Mouse (Mus musculus) small intestine, adult 2 months (tissue): Measurements from ENCODE around the gene Avpr2.

Source experiments
- CTCF ChIP-seq: fragments of 200-500 bp; IDR thresholded peaks from 2 replicates; pipeline ENCODE4 v1.5.1; 2012; ENCODE audit warnings: low read depth, mild to moderate bottlenecking, control low read depth, inconsistent platforms, low read length, moderate library complexity, mixed read lengths; ENCODE audit not compliant: insufficient replicate concordance, insufficient read length; ENCODE audit errors: extremely low read depth
- POLR2A ChIP-seq: fragments of 200-500 bp; IDR thresholded peaks from 2 replicates; pipeline ENCODE4 v1.6.1; 2012; ENCODE audit warnings: low read depth, mild to moderate bottlenecking, control low read depth, inconsistent platforms, low read length, moderate library complexity

- TF ChIP-seq POLR2A (no peak), CTCF (no peak)
Measured at GRCm38 (mm10) chrX:73897959-73898358, 6.1 kb downstream of the Avpr2 start.
